Mouse (Mus musculus): ENCODE measurements around the gene Sorl1.

Sorl1 gene

DNA sequence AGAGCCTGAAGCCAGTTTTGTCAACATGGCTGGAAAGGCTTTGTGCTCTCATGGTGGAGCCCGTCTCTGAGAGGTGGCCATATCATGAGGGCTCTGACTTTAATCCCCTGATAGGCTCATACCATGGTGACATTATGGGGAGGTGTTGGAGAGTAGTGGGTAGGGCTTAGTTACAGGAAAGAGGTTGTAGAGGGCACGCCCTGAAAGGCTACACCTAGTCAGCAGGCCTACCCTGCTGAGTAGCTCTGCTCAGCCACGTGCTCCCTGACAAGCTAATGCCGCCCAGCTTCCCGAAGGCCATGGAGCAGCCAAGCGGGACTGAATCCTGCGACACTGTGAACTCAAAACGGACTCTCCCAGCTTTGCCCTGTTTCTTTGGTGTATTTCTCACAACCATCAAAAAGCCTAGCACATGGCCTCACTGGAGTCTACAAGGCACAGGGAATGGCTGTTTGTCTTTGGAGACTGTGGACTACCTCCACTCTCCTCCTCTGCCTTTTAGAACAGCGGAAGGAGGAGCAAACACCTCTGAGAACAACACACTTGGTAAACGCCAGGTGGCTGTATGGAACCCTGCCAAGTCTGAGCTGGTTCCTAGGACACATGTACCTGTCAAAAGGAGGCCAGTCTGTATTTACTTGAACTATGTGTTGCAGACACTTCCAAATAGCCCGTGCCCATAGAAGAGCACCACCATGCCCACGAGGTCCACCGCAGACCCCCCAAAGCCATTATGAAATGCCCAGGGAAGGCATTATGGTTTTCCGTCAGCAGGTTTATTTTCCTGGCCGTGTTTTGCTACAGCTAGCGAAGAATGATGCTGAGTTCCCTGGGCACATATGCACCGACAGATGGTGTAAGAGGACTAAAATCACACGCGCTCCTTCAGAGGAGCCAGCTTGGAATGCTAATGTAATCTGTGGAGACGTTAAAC is 69.5 kb downstream of the Sorl1 start:
- DNase-seq (ENCODE audit: low read depth, low spot score), result no peak

DNA sequence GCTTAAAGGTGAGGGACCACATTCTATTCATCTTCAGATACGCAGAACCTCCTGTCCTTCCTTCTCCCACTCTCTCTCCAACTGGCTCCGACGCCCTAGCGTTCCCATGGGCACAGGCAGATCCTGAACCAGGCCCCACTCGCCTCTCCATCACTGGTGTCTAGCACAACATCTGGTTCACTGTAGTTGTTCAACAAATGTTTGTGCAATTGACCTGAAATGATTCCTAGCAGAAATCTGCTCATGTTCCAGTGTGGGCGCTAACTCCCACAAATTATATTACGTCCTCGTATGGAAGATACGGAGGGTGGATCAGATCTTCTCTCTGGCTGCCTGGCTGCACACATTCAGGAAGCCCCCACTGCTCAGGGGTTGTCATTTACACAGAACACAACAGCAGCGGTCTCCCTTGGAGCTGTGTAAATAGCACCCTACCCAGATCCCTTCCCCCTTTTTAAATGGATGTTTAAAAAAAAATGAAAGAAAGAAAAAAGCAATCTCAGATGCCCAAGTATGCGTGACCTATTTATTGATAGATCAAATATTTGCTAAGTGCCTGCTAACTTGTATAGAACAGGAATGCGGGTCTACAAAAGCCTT is 70.4 kb downstream of the Sorl1 start:
- no peak for DNase-seq (ENCODE audit: low read depth, low spot score)

DNA sequence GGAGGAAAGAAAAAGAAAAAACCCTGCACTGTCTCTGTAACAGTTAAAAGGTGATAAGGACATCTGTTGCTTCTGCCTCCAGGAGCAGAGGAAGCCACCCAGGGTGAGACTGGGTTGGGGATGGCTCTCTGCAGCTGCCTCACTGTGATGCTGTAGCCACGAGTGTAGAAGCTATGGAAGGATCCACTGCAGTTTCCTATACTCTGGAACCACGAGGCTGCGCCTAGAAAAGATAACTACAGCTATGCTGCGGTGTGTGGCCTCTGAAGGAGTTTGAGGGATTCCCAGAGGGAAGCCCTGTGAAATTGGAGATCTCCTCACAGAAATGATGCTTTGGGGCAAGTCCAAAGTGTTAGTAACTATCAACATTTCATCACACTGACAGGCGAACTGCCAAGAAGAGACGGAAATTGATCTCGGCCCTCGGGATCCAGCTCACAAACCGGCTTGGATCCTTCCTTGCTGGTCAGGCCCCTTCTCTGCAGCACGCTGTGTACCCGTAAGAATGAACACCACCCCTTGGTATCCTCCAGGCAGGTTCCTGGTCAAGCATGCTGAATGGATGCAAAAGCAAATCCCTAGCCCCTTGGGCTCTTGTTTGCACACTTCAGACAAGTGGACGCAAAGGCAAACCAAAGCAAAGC is 71.3 kb downstream of the Sorl1 start:
- DNase-seq (ENCODE audit: low read depth, low spot score), result no peak

DNA sequence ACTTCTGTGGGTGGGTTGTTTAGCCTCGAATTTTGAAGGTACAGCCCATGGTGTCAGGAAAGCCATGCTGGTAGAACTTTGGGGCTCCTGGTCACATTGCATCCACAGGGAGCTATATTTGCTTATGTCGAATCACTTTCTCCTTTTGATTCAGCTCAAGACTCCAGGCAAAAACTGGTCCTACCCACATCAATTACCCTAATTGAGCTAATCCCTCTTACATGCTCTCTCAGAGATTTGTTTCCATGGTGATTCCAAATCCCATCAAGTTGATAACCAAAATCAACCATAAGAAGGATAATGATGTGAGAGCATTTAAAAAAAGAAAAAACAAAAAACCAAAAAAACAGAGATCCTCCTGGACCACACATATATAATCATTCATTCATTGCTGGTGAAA is 75.6 kb downstream of the Sorl1 start:
- DNase-seq (ENCODE audit: low read depth, low spot score), result no peak

DNA sequence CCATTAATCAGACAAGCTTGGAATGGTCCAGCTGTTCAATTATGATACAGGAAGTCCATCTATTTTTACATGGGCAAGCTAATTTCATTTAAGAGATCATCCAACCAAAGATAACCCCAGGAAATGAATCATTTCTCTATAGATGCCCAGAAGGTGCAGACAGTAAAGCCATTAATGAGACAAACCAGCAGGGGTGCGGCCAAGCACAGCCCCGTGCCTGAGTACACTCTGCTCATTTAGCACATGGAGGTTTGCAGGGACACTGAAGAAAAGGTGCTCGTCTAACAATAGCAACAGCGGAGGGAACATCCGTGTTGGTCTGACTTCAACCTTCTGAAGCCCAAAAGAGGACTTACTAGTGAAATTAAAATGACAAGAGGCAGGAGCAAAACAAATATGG is 76.3 kb downstream of the Sorl1 start:
- DNase-seq (ENCODE audit: low read depth, low spot score), result no peak

DNA sequence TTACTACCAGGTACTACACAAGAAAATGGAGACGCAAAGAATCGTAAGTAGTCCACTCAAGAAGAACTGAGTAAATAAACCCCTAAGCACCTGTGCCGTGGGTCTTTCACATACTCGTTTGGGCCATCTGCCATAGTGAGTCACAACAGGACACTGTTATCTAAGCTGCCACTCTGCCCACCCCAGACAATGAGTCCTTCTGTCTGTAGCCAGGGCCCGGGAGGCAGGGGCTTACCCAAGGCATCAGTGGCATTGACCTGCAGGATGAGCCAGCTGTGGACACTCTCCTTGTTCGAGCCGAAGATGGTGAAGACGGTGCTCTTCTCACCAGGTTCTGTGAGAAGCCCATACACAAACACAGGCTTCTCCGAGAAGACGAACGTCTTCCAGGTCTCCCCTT is 77.8 kb downstream of the Sorl1 start:
- DNase-seq (ENCODE audit: low read depth, low spot score), result no peak

DNA sequence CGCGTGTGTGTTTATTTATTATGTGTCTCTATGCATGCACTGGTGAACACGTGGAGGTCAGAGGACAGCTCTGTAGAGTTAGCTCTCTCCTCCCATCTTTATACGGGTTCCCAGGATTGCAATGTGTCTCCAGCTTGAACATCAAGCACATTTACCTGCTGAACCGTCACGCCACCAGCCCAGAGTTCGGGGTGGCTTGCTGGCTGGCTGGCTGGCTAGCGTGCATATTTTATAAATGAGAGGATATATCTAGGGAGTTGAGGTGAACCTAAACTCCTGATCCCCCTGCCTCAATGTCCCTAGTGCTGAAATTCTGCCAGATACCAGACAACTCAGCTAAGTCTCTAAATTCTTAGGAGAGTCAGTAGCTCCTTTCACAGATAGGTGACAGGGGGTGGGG is 79.4 kb downstream of the Sorl1 start:
- DNase-seq (ENCODE audit: low read depth, low spot score), result no peak

DNA sequence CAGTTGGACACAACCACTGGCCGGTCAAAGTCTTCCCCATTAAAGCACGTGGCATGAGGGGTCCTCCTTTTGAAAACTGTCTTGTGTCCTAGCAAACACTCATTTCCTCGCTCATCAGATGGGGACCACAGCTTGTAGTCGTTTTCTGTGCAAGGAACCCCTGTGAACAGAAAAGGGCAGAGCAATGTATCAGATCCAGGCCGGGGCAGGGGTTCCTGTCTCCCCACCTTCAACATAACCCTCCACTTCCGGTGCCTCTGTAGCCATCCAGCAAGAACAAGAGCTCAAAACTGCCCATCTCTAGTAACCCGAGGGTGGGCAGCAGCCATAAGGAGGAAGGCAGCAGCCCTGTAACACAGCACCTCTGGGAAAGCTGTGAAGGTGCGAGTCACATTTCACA is 80.2 kb downstream of the Sorl1 start:
- no peak for DNase-seq (ENCODE audit: low read depth, low spot score)

DNA sequence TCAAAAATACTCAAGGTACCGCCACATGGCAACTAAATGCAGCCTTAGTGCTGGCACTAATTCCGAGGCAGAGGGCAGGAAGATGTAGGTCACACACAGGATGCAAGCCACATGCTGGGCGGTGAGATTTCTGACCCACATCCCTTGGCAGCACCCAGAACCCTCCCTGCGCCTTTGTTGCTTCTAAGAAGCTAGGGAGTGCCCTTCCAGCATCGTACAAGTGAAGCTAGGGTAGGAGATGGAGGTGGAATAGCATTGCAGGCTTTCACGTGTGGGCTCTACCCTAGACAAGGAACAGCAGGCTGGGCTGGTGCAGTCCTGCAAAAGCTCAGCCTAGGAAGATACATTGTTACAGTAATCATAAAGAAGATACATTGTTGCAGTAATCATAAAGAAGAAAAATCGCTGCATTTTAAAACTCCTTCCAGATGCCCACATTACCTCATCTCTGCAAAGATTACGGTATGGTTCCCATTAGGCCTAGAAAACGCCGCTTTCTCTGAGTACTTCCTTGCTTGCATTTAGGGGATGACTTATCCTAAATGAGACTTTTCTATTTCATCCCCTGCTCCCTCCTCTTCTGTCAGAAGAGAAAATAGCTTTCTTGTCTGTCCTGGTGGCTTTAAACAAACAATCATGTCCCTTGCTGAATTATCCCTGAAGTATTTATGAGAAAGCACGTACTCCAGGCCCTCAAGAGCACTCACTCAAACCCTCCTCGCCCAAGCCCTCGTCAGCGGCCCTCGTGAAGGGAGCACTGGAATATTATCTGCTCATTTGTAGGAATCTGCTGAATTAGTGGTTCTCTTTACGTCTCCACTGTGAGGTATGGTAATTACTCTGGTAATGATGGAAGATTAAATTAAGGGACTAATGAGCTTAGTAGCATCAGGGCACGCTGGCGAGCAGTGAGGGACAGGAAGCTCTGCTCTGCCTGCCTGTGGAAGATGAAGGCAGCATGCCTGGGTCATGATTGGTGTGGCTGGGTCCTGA is 84.8 kb downstream of the Sorl1 start:
- peak; percentile 26 for DNase-seq (ENCODE audit: low read depth, low spot score)

DNA sequence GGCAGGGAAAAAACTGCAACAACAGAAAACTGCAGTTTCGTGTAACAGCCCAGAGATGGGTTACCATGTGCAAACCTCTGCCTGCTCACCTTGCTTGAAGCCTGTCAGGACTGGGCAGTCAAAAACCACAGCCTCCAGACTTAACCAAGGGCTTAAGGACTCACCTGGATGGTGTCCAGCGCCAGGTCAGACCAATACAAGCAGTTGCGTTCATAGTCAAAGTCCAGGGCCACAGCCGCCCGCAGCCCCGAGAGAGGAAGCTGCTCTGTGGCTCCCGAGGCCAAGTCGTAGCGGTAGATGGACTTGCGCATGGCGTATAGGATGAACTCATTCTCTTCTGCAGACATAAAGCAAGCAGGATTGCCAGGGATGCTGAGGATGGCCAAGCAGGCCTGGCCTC is 87.2 kb downstream of the Sorl1 start:
- no peak for DNase-seq (ENCODE audit: low read depth, low spot score)

DNA sequence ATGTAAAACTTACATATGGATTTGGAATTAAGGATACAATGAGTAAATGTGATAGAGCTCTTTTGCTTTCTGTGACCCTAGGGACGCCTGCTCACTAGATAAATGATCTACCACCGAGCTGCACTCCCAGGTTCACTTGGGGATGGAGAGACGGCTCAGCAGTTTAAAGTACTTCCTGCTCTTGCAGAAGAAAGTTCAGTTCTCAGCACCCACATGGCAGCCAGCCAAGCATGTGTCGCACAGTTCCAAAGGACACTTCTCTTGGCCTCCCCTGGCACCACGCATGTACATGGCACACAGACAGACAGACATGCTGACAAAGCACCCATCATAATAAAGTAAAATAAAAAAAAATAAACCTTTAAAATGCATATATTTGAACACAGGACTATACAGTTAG is 88.1 kb downstream of the Sorl1 start:
- peak; percentile 22 for DNase-seq (ENCODE audit: low read depth, low spot score)

DNA sequence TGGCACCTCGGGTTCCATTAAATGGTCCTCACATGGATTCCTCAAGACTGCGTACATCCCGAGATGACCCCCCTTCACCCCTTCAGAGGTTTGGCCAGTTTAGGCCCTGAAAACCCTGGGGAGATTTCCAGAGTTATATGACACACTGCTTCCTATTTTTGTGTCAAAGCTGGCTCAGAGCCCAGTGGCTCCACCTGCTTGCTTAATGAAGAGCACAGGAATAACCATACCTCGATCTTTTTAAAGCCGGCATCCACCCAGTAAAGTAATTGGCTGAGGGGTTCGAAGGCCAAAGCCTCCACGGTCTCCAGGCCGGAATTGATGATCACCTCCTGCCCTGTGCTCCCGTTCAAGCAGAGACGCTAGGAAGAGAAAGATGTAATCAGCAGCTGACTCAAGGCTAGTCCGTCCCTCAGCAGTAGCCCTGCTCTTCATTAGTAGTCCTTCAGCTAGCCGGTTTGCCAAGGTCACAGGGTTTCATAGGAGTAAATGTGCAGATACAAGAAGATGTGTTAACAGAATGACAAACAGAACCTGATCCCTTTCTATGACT is 88.8 kb downstream of the Sorl1 start:
- no peak for DNase-seq (ENCODE audit: low read depth, low spot score)

DNA sequence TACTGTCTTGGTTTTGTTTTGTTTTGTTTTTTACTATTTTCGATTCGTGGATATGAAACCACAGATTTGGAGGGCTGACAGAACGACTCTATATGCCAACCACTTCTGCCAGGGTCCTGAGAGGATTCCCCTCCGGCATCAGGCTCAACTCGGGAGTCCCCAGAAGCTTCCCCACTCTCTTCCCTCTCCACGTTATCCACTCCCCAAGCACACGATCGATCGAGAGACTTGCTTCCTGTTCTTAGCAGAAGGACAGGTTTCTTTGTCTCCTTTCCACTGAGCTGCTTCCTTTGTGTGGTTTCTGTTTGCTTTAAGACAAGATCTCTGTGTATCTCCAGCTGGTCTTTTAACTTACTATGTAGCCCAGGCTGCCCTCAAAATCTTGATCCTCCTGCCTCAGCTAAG is 90.0 kb downstream of the Sorl1 start:
- DNase-seq (ENCODE audit: low read depth, low spot score), result peak; percentile 63

DNA sequence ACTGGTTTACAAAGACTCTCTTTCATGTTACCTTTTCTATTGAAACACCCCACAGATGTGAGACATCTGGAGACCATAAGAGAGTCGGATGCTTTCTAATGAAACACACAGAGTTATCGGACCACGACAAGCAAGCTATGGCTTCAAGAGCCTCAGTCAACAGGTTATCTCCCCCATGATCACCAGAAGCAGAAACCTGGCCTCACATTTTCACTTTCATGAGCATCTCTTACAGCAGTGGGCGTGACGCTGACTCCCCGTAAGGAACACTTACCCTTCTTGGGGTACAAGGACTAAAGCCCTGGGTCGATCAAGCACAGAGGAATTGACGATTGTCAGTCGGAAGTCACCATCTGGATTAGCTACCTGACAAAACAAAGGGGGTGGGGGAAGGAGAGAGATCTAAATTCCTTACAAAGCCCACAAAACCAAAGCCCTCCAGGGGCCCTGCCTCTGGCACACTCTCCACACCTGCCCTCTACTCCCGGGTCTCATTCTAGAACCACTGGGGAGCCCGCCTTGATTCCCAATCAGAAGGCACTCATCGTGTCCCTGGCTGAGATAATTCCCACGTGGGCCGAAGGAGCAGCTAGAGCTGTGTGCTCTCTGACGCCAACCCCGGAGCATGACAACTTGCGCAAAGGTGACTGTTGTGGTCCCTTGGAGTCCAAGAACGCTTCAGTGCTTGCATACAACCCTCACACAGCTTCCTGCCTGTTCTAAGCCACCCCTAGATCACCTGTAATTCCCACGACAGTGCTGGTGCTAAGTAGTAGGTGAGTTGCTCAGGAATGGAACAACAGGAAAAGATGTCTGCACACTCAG is 90.6 kb downstream of the Sorl1 start:
- DNase-seq (ENCODE audit: low read depth, low spot score), result peak; percentile 58

DNA sequence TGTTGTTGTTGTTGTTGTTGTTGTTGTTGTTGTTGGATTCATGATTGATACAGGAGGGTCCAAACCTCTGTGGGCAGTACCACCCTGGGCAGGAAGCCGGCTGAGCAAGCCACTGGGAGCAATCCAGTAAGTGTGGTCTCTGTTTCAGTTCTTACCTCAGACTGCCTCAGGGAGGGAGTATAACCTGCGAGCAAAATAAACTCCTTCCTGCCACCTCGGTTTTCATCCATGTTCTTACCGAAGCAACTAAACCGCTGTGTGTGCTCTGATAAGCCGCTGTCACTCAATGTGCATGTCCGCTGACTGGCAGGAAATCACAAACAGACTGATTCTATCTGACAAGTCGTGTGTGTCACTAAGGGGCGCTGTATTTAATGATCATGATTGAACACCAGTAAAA is 91.7 kb downstream of the Sorl1 start:
- peak; percentile 88 for DNase-seq (ENCODE audit: low read depth, low spot score)

DNA sequence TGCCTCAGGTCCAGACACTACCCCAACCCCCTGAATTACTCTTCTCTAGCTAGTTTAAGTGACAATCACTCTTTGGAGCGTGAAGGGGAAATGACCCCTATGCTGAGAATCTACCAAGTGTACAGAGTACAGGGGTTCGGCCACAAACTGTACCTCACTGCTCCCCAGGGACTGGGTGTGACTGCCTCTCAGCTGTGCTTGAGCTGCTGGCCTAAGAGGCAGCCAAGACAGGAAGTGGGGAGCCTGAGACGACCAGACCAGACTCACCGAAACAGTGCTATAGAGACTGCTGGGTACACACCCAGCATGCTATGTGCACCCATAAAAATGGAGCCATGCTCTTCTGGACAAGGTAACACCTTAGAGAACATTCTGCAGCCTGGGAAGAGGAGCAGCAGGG is 95.3 kb downstream of the Sorl1 start:
- DNase-seq (ENCODE audit: low read depth, low spot score), result peak; percentile 30

DNA sequence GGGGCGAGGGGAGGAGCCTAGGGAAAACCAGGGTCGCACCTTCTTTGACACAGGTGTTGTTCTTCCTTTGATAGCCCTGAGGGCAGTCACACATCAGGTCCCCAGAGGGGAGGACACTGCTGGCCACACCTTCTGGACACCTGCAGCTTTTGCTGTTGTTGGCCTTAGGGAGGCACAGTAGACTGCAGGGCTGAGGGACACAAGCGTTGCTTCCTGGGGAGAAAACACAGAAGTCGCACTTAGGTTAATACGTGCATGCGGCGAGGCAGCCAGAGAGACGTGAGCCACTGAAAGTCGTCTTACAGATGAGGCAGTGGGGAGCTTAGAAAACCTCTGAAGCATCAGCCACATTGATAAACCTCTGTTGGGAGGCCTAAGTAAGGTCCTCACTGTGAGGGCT is 99.8 kb downstream of the Sorl1 start:
- DNase-seq (ENCODE audit: low read depth, low spot score), result no peak

DNA sequence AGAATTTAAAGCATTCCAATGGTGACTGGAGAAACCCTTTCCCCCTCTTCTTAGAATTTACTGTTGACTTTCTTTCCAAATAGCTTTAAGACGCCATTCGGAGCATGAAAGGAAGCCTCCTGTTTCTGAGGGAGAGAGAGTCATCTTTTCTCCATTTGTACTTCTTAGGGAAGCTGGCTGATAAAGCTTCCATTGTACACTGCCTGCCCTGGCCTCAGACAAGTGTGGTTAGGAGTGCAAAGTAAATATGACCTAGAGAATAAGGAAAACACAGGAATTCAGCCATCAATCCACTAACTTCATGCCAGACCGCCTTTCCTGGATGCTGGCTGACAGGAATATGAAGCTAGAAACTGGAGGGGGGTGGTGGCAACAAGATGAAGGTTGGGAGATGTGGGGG is 100.7 kb downstream of the Sorl1 start:
- no peak for DNase-seq (ENCODE audit: low read depth, low spot score)

DNA sequence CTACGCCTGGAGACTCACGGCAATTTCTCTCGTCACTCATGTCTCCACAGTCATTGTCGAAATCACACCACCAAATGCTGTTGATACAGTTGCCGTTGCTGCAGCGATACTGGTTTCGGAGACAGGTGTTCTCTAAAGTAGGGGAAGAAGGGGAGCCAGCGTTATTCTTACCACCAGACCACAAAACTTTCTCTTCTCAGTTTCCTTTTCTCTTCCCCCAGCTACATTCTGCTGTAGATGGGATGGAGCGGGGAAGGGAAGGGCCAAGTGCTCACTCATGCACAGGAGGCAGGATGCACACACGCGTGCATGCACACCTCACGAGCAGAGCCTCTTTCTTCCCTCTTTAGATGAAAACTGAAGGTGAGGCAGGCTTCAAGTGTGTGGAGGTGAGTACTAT is 101.8 kb downstream of the Sorl1 start:
- no peak for DNase-seq (ENCODE audit: low read depth, low spot score)

DNA sequence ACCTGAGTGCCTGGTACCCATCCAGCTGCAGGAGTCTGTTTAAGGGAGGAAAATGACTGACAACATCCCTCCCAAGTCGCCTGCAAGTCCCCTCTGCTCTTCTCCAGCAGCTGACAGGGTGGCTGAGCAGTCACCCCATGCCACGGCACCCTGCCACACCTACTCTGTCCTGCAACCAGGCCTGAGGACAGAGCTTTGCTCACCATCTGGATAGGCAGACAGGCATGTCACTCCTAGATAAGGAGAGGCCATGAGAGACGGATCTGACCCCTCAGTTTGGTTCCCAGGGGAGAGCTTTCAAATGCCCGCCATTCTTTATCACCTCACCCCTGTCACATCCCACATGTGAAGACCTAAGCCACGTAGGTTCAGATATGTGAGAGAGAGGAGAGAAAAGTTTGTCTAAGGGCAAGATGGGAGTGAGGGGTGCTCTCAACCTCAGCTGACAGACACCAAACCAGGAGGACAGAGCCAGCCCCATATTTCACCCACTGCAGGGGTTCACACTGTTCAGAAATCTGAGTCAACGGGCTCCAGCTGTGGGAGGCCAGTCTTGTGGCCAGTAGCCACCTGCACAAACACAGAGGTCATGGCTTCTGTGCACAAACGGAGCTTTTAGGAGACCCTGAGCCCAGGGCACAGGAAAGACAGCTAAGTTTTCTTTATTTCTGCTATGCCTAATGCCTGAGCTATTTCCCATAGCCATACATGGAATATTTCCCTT is 104.6 kb downstream of the Sorl1 start:
- no peak for DNase-seq (ENCODE audit: low read depth, low spot score)
